Mouse (Mus musculus) splenic B cell, adult 2 months (primary cell): ENCODE results near the gene Jade2.
A peak's percentile ranks its signal among the peaks of the same experiment; 100 is the strongest.

ENCODE experiments used
- DNase-seq: peaks from one replicate; pipeline ENCODE4 v3.0.0-alpha.2; 2011; ENCODE audit warnings: low read depth, low spot score
- H3K27me3 ChIP-seq: 2 replicates; pipeline ENCODE4 v1.6.1; 2012; ENCODE audit warnings: mild to moderate bottlenecking, low read length, moderate library complexity, mixed read lengths; ENCODE audit not compliant: control insufficient read depth, poor library complexity, insufficient read depth, severe bottlenecking
- H3K36me3 ChIP-seq: 2 replicates; pipeline ENCODE4 v1.6.1; 2012; ENCODE audit warnings: mild to moderate bottlenecking, low read length, moderate library complexity, mixed read lengths; ENCODE audit not compliant: control insufficient read depth, poor library complexity, insufficient read depth, severe bottlenecking

Gene Jade2

DNA sequence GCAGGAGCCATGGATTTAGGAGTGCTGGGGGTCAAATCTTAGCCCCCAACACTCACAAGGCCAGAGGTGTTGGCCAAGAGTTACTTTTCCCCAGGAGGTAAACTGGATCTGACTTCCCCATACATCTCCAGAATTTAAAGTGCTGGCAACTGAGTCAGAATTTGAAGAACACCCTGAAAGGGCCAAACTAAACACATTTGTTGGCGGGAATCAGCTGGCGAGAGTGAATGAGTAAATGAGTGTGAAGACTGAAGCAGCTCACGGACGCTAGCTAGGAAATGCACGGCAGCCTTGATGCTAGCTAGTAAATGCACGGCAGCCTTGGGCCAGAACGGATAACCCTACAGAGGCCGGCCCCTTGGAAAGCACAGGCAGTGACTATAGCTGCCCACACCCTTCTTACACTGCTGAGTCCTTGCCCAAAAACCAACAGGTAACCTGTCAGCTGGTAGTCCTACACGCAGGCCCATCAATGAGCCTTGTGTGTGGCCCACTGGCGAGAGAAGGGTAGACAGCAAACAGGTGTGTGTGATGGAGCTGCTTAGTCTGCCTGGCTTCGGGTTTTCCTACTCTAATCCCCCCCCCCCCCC is 6.6 kb downstream of the Jade2 start:
- Histone ChIP-seq H3K27me3 (no peaks in the 10 kb centered on the region), H3K36me3 (peaks cover 3% of the 10 kb centered on the region; the same call in 1 of the 2 replicates)
- no peak for DNase-seq

DNA sequence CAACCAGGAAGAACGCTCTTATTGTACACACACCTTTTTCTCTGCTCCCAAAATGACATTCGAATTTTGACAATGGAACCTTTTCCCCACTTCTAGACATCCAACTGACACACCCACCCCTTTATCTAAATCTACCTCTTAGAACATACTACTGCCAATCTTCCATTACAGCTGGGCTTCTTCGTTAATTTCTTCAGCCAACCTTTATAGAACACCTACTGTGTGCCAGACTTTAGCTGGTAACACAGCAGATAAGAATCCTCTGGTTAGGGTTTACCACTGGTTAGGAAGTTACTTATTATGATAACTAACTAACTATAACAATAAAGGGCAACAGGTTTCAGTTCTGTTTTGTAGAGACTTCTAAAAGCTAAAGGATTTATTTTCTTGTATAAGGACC is 9.1 kb downstream of the Jade2 start:
- DNase-seq = no peak
- peaks cover 3% of the 10 kb centered on the region; the same call in 1 of the 2 replicates for H3K36me3 ChIP-seq
- H3K27me3 ChIP-seq = no peaks in the 10 kb centered on the region

DNA sequence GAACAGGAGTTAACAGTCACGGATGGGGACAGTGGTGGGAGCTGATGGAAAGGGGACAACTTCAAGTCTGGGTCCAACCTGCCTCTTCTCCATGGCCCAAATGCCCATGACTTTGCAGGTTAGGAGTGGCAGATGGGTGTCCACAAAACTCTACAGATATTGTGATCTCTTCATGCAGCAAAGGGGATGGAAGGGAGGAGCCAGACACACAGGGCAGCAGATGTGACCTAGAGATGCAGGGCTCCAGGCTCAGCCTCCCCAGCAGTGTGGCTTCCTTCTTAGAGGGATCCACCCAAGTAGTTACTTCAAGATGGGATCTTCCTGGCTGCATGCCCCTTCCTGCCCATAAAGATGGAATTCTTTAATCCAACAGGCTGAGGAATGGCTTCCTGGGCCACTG is 9.6 kb downstream of the Jade2 start:
- no peak for DNase-seq
- H3K27me3 ChIP-seq = no peaks in the 10 kb centered on the region

DNA sequence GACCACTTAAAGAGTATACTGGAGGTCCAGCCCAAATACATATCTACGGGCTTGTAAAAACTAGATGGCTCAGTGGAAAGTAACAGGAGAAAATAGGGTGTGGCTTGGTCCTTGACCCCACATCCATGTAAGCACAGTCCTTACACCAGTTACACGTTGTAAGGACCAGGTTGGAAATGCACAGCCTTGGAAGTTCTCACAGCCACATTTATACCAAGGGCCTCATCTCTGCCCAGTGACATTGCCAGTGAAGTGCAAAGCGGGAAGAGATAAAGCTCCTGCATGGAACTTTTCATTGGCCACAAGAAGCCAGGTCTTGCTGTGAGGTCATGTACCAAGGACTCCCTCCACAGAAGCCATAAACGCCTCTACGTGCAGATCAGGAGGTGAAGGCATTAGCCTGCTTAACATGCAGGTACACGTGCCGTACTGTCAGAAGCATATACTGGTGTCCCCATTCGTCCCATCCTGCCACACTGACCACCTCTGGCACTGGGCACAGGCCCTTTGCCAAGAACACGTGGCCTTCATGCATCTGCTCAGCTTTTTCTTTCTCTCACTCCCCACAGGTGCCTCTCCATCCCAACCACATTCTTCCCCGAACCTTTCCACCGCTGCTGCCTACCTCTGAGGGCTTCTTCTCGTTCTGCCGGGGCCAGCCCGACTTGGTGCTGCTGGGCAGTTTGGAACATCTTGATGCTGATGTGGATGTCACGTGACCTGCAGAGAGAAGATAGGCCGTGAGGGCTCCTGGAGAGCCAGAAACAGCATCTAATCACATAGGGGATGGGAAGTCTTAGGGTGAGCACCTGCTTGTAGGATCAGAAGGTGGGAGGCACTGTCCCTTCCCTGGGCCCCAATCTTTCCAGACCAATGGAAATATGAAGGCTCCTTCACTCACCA is 11.2 kb downstream of the Jade2 start:
- Histone ChIP-seq H3K27me3 (no peaks in the 10 kb centered on the region), H3K36me3 (peaks cover 3% of the 10 kb centered on the region; the same call in 1 of the 2 replicates)

More for the DNA sequence above, 9.6 kb downstream of the Jade2 start:
- peaks cover 3% of the 10 kb centered on the region; the same call in 1 of the 2 replicates for H3K36me3 ChIP-seq

DNA sequence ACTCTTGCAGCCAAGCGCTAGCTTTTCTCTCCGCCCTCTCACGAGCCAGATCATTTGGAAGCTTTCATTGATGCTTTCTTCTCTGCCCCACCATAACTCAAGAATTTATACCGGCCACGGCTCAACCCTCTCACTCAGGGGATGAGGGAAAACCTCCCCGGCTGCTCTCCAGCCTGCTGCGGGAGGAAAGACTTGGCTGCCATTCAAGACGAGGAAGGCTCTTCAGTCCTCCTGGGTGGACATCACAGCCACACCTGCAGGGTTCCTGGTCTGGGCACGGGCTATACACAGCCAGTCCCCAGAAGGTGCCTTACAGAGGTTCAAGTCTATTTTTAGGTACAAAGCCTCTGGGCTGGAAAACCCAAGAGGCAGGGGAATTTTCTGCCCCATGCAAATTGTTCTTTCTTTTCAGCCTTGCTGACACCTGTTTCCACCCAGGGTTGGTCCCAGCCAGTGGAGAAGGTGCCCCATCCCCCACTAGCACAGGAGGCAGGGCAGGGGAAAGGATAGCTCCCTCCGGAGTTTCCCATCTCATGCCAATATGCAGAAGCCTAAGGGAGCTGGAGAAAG is 12.8 kb downstream of the Jade2 start:
- Histone ChIP-seq H3K27me3 (no peaks in the 10 kb centered on the region), H3K36me3 (peaks cover 3% of the 10 kb centered on the region; the same call in 1 of the 2 replicates)
- no peak for DNase-seq

More for the DNA sequence above, 11.2 kb downstream of the Jade2 start:
- no peak for DNase-seq

DNA sequence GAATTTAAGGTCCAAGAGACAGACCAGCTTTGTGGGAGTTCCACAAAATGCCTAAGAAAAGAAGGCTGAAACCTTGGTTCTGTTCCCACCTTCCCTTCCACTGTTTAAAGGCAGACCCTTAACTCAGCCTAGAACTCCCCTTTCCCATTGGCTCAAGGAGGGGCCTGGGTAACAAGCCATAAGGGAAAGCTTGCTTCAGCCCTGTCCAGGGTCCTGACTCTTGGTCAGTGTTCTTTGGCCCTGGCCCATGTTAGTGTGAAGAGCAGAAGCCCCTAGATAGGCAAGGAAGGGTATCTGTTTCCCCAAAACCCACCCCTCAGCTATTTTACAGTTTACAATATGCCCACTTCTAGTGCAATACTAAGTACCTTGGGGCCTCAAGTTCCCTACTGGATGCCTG is 13.6 kb downstream of the Jade2 start:
- DNase-seq = no peak
- H3K36me3 ChIP-seq = peaks cover 3% of the 10 kb centered on the region; the same call in 1 of the 2 replicates
- H3K27me3 ChIP-seq = no peaks in the 10 kb centered on the region

DNA sequence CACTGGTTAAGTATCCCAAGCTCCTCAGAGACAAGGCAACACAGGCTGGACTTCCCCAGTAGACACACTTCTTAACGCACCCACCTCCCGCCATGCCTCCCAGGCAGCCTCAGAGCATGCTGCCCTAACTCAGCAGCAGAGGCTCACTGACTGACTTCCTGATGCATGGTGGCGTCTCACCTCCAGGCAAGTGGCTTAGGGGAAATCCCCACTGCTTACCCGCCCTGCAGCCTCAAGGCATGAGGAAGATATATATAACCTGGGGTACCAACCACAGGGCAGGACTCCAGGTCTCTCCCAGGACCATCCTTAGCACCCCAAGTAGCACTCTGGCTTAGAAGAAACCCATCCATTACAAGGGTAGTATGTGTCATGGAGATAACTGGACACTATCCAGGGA is 14.3 kb downstream of the Jade2 start:
- Histone ChIP-seq H3K27me3 (no peaks in the 10 kb centered on the region), H3K36me3 (peaks cover 3% of the 10 kb centered on the region; the same call in 1 of the 2 replicates)
- DNase-seq = peak; percentile 64

DNA sequence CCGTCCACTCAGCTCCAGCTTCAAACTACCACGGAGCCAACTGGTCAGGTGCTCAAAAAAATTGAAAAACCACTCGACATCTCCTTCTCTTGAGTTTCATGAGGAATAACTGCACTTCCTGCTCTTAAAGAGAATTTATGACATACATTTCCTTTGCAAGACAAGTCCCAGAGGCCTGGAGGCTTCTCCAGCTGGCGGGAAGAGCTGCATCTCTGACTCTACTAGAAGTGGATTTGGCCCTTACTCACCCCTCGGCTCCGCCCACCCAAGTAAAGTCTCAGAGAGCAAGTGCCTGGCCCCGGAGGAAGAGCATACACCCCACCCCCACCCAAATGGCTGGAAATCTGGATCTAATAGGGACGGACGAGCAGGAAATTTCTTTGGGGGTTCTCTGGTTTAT is 16.3 kb downstream of the Jade2 start:
- H3K27me3 ChIP-seq = no peaks in the 10 kb centered on the region
- no peak for DNase-seq
- no peaks in the 10 kb centered on the region; the same call in 1 of the 2 replicates for H3K36me3 ChIP-seq

DNA sequence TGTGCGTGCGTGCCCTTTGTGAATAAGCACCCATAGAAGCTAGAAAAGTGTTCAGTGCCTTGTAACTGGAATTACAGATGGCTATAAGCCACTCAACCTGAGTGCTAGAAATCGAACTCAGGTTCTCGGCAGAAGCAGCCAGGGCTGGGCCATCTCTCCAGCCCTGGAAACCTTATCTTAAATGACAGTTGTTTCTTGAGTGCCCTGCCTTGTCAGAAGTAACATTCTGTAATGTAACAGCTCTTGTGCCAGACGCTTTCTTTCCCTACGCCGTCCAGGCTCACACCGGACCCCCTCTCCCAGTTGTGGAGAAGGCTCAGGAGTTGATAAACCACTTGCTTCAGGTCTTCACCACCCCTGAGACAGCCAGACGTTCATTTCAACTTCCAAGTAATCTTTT is 16.8 kb downstream of the Jade2 start:
- H3K36me3 ChIP-seq = no peaks in the 10 kb centered on the region; the same call in 1 of the 2 replicates
- H3K27me3 ChIP-seq = no peaks in the 10 kb centered on the region
- no peak for DNase-seq

DNA sequence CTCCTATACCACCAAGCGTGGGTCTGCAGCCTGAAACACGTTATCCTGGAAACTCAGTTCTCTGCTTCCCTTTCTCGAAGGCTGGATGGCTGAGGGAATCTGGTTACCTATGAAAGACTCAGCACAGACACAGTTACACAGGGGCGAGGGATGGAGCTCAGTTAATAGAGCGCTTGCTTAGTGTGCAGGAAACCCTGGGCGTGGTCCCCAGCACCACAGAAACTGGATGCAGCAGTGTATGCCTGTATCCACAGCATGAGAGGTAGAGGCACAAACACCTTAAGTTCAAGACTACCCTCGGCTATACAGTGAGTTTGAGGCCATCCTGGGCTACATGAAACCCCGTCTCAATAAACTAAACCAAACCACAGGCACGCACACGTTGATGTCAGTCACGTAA is 17.5 kb downstream of the Jade2 start:
- H3K36me3 ChIP-seq = no peaks in the 10 kb centered on the region; the same call in 1 of the 2 replicates
- no peaks in the 10 kb centered on the region for H3K27me3 ChIP-seq
- DNase-seq = no peak

DNA sequence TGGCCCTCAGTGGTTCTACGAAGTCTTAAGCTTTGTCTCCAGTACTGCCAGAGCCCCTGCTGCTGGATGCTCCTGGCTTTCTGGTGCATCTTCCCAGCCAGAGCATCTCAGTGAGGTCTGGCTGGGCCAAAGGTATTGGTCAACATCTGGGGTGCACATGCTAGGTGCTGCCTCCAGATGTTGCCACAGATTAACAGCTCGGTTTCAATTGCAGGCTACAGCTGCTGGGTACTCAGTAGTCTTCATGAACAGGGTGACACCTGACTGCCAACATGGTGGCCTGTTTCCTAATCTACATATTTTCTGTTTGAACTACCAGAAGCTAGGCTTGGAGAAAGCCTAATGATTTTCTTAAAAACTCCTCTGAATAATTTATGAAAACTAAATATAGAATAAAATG is 18.3 kb downstream of the Jade2 start:
- no peaks in the 10 kb centered on the region; the same call in 1 of the 2 replicates for H3K36me3 ChIP-seq
- no peaks in the 10 kb centered on the region for H3K27me3 ChIP-seq
- DNase-seq = no peak

DNA sequence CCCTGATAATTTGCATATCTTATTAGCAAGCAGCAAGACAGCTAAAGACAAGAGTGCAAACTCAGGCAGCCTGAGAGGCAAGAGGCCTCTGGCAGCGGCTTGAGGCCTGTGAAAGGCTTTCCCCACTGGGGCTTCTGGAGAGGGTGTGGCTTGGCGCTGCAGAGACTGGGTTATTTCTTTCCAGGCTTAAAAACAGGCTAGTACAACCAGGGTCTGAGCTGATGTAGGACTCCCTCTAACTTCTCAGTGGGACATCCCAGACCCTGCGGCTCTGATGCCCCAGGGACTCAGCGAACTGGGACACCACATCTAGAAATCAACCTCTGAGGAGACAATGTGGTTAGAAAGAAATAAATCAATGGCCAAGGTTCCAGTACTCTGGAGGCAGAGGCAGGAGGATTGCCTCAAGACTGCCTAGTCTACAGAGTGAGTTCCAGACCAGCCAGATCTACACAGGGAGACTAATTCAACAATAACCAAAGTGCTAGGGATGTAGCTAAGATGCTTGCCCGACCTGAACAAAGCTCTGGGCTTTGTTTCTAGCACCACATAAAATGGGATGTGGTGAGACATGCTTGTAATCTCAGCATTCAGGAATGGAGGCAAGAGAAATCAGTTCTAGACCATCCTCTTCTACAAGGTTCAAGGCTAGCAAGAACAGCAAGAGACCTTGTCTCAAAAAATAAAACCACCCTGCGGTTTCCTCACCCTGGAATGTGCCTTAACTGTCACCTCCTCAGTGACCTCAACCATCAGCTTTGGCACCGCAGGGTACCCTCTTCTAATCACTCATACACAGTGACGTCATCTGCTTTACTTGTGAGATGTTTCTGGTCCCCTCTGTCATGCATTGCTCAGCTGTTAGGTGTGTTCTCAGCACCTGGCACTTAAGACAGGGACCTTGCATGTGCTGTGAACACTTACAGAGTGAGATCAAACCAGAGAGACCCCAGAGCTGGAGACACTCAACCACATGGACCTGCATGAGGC is 20.0 kb downstream of the Jade2 start:
- DNase-seq = no peak
- H3K36me3 ChIP-seq = no peaks in the 10 kb centered on the region; the same call in 1 of the 2 replicates

DNA sequence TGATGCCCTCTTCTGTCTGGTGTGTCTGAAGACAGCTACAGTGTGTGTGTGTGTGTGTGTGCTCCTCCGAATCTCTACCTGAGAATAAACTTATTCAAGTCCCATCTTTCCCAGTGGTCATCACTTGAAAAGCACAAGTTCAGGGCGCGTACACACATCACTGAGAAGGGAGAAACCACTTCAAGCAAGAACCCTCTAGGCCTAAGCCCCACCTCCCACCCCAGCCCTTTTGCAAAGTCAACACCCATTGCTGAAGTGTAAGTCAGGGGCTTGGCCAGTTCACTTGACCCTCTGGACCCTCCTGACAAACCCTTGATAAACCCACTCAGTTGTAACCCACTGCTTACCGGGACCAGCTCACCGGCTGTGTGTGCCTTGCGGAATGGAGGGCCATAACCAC is 20.9 kb downstream of the Jade2 start:
- no peaks in the 10 kb centered on the region for H3K27me3 ChIP-seq
- H3K36me3 ChIP-seq = peaks cover 3% of the 10 kb centered on the region
- no peak for DNase-seq

More for the DNA sequence above, 20.0 kb downstream of the Jade2 start:
- no peaks in the 10 kb centered on the region for H3K27me3 ChIP-seq

DNA sequence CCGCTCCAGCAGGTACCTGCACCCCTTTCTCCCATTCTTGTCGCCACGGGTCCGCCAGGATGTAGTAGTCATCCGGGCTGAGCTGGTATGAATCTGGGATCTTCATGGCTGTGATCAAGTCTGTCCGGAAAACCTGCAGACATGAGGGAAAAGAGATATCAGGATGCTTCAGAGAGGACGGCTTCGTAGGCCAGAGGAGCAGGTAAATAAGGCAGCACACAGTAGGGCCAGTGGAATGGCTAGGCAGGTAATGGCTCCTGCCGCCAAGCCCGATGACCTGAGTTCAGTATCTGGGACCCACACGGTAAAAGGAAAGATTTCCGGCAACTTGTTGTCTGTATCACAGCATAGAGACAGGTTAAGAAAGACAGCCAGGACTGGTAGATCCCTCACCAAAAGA is 21.9 kb downstream of the Jade2 start:
- no peak for DNase-seq
- H3K27me3 ChIP-seq = no peaks in the 10 kb centered on the region

More for the DNA sequence above, 21.9 kb downstream of the Jade2 start:
- peaks cover 6% of the 10 kb centered on the region for H3K36me3 ChIP-seq
